Mouse (Mus musculus) intestine, embryonic 16.5 days (tissue): ENCODE data around the gene Hoxa3. TPM values are rescaled to one million over a fixed set of nuclear protein-coding genes. Genes with fewer than 3 reads are reported as not detected.

ENCODE experiments used
- ATAC-seq: fragments of 200-750 bp; cut with Nextera tagmentation; 2 replicates; pipeline ENCODE4 v1.8.0; 2017; ENCODE audit warnings: moderate TSS enrichment, moderate library complexity
- H3K27ac ChIP-seq: fragments of 300-500 bp; sonication (generic); 2 replicates; pipeline ENCODE4 v1.5.1; 2014; ENCODE audit warnings: mild to moderate bottlenecking, low read length
- H3K27me3 ChIP-seq: fragments of 300-500 bp; sonication (generic); replicated peaks from 2 replicates; pipeline ENCODE4 v1.6.1; 2014; ENCODE audit warnings: low read length, control low read depth, mixed read lengths; ENCODE audit not compliant: control insufficient read depth, insufficient read depth
- H3K36me3 ChIP-seq: fragments of 300-500 bp; sonication (generic); 2 replicates; pipeline ENCODE4 v1.6.1; 2014; ENCODE audit warnings: low read length, control low read depth; ENCODE audit not compliant: control insufficient read depth, insufficient read depth
- H3K4me1 ChIP-seq: fragments of 300-500 bp; sonication (generic); 2 replicates; pipeline ENCODE4 v1.6.1; 2014; ENCODE audit warnings: low read length, control low read depth, mixed read lengths; ENCODE audit not compliant: control insufficient read depth, insufficient read depth
- H3K4me2 ChIP-seq: fragments of 300-500 bp; sonication (generic); 2 replicates; pipeline ENCODE4 v1.6.1; 2014; ENCODE audit warnings: low read depth, low read length, control low read depth
- H3K4me3 ChIP-seq: fragments of 300-500 bp; sonication (generic); 2 replicates; pipeline ENCODE4 v1.5.1; 2014; ENCODE audit warnings: mild to moderate bottlenecking, low read length
- H3K9ac ChIP-seq: fragments of 300-500 bp; sonication (generic); 2 replicates; pipeline ENCODE4 v1.6.1; 2014; ENCODE audit warnings: low read depth, low read length
- H3K9me3 ChIP-seq: fragments of 300-500 bp; sonication (generic); 2 replicates; pipeline ENCODE4 v1.6.1; 2016; ENCODE audit warnings: low read length, control low read depth; ENCODE audit not compliant: control insufficient read depth
- WGBS: fragments of 180-500 bp; shearing (Covaris S2); extraction: QIAGEN DNeasy Blood & Tissue Kit; methylation state at CpG from one replicate; pipeline ENCODE4 v1.1.7; 2014; 5-methylcytosine and 5-hydroxymethylcytosine counted together
- microRNA counts: library from miRNA; unstranded; fragments of <30 nt; microRNA quantifications from one replicate; lab custom pipeline; 2016
- microRNA-seq: library from miRNA; unstranded; fragments of <30 nt; microRNA quantifications from one replicate; pipeline ENCODE4, GENCODE M21; 2016
- polyA plus RNA-seq: library from polyadenylated mRNA; unstranded; fragments of >200 nt; fragmentation: Nextera tagmentation; extraction: Ambion mirVana; gene quantifications from 2 replicates; pipeline ENCODE4 v1.2.1, GENCODE M21; 2015

Hoxa3 gene
- polyA plus RNA-seq, 1 experiment from 2014 or later = 5.9 TPM

- Histone ChIP-seq H3K9ac (no peak overlapping the region), H3K9me3 (no peaks in the 10 kb centered on the region), H3K4me2 (no peak overlapping the region), H3K4me1 (no peaks in the 10 kb centered on the region; the same call in 1 of the 2 replicates), H3K27me3 (peaks cover 14% of the 10 kb centered on the region), H3K36me3 (no peaks in the 10 kb centered on the region), H3K4me3 (no peak overlapping the region), H3K27ac (no peak overlapping the region)
- ATAC-seq = no peak
- WGBS = 50% methylated on average over 4 of the region's 4 CpGs
Measured at GRCm38 (mm10) chr6:52151571-52151970, 61.6 kb downstream of the Hoxa3 start.

DNA sequence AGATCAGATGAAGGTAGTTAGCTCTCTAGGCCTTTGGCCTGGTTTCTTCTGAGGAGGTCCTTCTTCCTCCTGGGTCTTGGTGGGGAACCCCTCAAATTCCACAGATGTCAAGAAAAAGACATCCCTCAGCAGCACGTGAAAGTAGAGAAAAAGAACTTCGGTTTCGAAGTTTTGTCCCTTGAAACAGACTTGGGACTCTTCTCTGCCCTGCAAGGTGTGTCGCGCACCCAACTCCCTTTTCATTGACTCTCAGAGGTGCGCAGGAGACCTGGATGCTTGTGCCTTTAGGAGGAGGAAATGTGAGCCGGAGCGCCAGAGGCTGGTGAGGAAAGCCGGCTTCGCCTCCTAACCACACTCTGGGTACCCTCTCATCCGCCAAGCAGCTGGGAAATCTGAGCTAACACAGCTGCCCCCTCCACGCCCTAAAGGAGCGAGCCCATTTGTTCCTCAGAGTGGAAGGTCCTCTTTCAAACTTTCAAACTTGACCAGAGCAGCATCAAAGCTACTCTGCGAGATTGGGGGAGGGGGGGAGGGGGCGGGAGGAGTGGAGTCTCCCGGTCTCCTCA is 62.7 kb downstream of the Hoxa3 start:
- WGBS = 23% methylated on average over 16 of the region's 16 CpGs
- ATAC-seq = no peak
- no peaks in the 10 kb centered on the region for H3K36me3 ChIP-seq
- H3K27me3 ChIP-seq = peaks cover 9% of the 10 kb centered on the region
- H3K9ac ChIP-seq = no peak overlapping the region
- peak overlapping the region; percentile 24 for H3K4me2 ChIP-seq
- no peak overlapping the region for H3K27ac ChIP-seq
- no peaks in the 10 kb centered on the region; the same call in 1 of the 2 replicates for H3K4me1 ChIP-seq
- H3K4me3 ChIP-seq = no peak overlapping the region
- H3K9me3 ChIP-seq = no peaks in the 10 kb centered on the region

DNA sequence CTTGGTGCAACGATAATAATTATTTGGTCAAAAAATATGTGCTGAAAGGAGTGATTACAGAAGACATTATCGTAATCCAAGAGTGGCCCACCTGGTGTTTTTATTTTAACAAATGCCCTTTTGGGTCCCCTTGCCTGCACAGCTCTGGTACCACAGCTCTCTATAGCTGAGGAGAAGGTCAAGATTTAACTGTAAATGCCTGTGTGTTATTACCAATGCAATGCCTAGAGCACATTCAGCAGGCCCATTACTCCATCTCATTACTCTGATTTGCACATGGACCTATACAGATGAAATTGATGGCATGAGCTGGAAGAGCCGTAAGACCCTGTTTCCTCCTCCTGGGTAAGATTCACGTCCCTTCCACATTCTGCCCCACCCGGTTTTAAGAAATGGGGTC is 74.0 kb downstream of the Hoxa3 start:
- WGBS = 79% methylated on average over 5 of the region's 5 CpGs
- Histone ChIP-seq H3K4me3 (no peak overlapping the region), H3K9me3 (no peaks in the 10 kb centered on the region), H3K36me3 (no peaks in the 10 kb centered on the region), H3K4me1 (no peaks in the 10 kb centered on the region), H3K4me2 (no peak overlapping the region), H3K27me3 (no peaks in the 10 kb centered on the region), H3K27ac (no peak overlapping the region), H3K9ac (no peak overlapping the region)
- no peak for ATAC-seq

- Histone ChIP-seq H3K27ac (no peak overlapping the region), H3K9me3 (no peaks in the 10 kb centered on the region), H3K36me3 (no peaks in the 10 kb centered on the region), H3K27me3 (no peaks in the 10 kb centered on the region), H3K9ac (no peak overlapping the region), H3K4me3 (no peak overlapping the region), H3K4me2 (no peak overlapping the region), H3K4me1 (no peaks in the 10 kb centered on the region)
- ATAC-seq = no peak
- WGBS = 45% methylated on average over 10 of the region's 10 CpGs
Measured at GRCm38 (mm10) chr6:52138576-52138975, 74.6 kb downstream of the Hoxa3 start.

DNA sequence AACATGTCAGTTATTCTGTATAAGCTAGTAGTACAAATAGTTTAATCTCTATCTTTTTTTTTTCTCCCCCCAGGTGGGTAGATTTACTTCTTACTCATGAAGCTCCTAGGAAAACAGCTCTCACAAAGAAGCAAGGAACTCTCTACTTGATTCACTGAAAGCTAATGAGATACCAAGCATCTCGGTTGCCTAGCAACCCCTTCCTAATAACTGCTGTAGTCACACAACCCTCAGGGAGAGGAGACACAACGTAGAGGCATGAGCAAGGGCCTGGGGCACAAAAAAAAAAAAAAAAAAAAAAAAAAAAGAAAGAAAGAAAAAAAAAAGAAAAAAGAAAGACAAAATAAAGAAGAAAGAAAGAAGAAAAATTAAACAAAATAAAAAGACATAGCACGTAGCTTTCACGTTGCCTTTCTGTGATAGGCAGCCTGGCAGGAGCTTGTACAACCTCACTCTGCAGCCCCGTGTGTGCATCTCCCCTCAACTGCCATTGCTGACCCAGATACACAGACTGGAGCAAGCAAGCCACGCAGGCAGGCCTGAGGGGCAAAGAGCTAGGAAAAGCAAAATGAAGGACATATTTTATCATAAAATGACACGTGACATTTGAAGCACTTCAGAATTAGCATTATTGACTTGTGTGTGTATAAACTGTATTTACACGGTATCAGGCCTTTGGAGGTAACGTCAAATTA is 75.1 kb downstream of the Hoxa3 start:
- Histone ChIP-seq H3K9ac (no peak overlapping the region), H3K36me3 (no peaks in the 10 kb centered on the region), H3K4me3 (no peak overlapping the region), H3K27me3 (no peaks in the 10 kb centered on the region), H3K9me3 (no peaks in the 10 kb centered on the region), H3K4me1 (no peaks in the 10 kb centered on the region), H3K27ac (no peak overlapping the region), H3K4me2 (no peak overlapping the region)
- WGBS = 66% methylated on average over 9 of the region's 9 CpGs
- no peak for ATAC-seq

- ATAC-seq = no peak
- H3K9ac ChIP-seq = no peak overlapping the region
- H3K4me1 ChIP-seq = no peaks in the 10 kb centered on the region
- no peak overlapping the region for H3K27ac ChIP-seq
- WGBS = 73% methylated on average over 4 of the region's 4 CpGs
- H3K27me3 ChIP-seq = peaks cover 3% of the 10 kb centered on the region; the same call in 1 of the 2 replicates
- H3K9me3 ChIP-seq = peaks cover 4% of the 10 kb centered on the region
- H3K4me3 ChIP-seq = no peak overlapping the region
- no peak overlapping the region for H3K4me2 ChIP-seq
- H3K36me3 ChIP-seq = no peaks in the 10 kb centered on the region
Measured at GRCm38 (mm10) chr6:52123673-52124072, 89.5 kb downstream of the Hoxa3 start.

- 60% methylated on average over 3 of the region's 3 CpGs for WGBS
- no peak overlapping the region for H3K9ac ChIP-seq
- no peak overlapping the region for H3K4me3 ChIP-seq
- H3K27me3 ChIP-seq = peaks cover 3% of the 10 kb centered on the region; the same call in 1 of the 2 replicates
- H3K4me2 ChIP-seq = no peak overlapping the region
- H3K27ac ChIP-seq = no peak overlapping the region
- H3K36me3 ChIP-seq = no peaks in the 10 kb centered on the region
- ATAC-seq = no peak
- peaks cover 4% of the 10 kb centered on the region; the same call in 1 of the 2 replicates for H3K4me1 ChIP-seq
- H3K9me3 ChIP-seq = no peaks in the 10 kb centered on the region
Measured at GRCm38 (mm10) chr6:52121173-52121572, 92.0 kb downstream of the Hoxa3 start.

MicroRNA genes within 50 kb of the gene (microRNA counts, 519-probe panel; counts per million panel counts)
- microRNA mmu-miR-196b (lab: Ali Mortazavi, UCI) = 3,064 counts per million, percentile 78 among the panel's probes with 10 or more counts

Small RNAs within 50 kb of the gene (microRNA-seq; reads per million reads assigned to microRNA genes)
- gene Mir196b = 6,409 reads per million, percentile 91 among the genes with 10 or more reads in this experiment

Other genes starting within 250 kb of the Hoxa3 start
- gene Skap2, start 200.8 kb downstream of the Hoxa3 start, polyA plus RNA-seq = 39.2 and 42.9 TPM in 2 replicates
- 0.72 and 0.88 TPM in 2 replicates for gene Hoxa1, start 55.0 kb downstream of the Hoxa3 start, polyA plus RNA-seq
- gene Hoxa2, start 48.5 kb downstream of the Hoxa3 start, polyA plus RNA-seq = 5.0 and 5.1 TPM in 2 replicates
- 1.5 TPM in 2 replicates for gene 5730596B20Rik, start 35.8 kb downstream of the Hoxa3 start, polyA plus RNA-seq
- 1.7 and 2.4 TPM in 2 replicates for gene Hoxa4, start 21.6 kb downstream of the Hoxa3 start, polyA plus RNA-seq
- gene Hoxa5, start 8.7 kb downstream of the Hoxa3 start, polyA plus RNA-seq = 15.3 and 15.5 TPM in 2 replicates
- 1.2 and 1.4 TPM in 2 replicates for gene Hoxa6, start 4.6 kb downstream of the Hoxa3 start, polyA plus RNA-seq
- gene Gm28308, start within 50 bp of the Hoxa3 start, polyA plus RNA-seq = not detected in 2 replicates
- 6.0 and 8.2 TPM in 2 replicates for gene Hoxa7, start 8.5 kb upstream of the Hoxa3 start, polyA plus RNA-seq
- gene Hoxa9, start 17.8 kb upstream of the Hoxa3 start, polyA plus RNA-seq = 3.0 and 3.2 TPM in 2 replicates
- 8.6 and 10.0 TPM in 2 replicates for gene Hoxa10, start 27.5 kb upstream of the Hoxa3 start, polyA plus RNA-seq
- gene Hoxa11, start 32.5 kb upstream of the Hoxa3 start, polyA plus RNA-seq = 1.4 and 1.9 TPM in 2 replicates
- 0.24 and 0.45 TPM in 2 replicates for gene Hoxa13, start 47.5 kb upstream of the Hoxa3 start, polyA plus RNA-seq
- gene Evx1, start 100.2 kb upstream of the Hoxa3 start, polyA plus RNA-seq = not detected in 2 replicates